Mouse (Mus musculus) ovary, adult 18-20 months (tissue): ENCODE data around the gene Nbl1.

Experiments
- DNase-seq: peaks from one replicate; pipeline ENCODE4 v3.0.0; 2022; ENCODE audit warnings: low spot score, mixed read lengths

Nbl1 gene

GRCm38 (mm10) chr4:139100326-139100725, 7.5 kb upstream of the Nbl1 start:
- DNase-seq = no peak

GRCm38 (mm10) chr4:139096201-139096600, 3.4 kb upstream of the Nbl1 start:
- peak; percentile 37 for DNase-seq

GRCm38 (mm10) chr4:139095406-139095805, 2.6 kb upstream of the Nbl1 start:
- DNase-seq = no peak

- no peak for DNase-seq
These were observed 370 bp upstream of the Nbl1 start for GRCm38 (mm10) chr4:139093196-139093530.

- DNase-seq = peak; percentile 32
These were observed 1.1 kb downstream of the Nbl1 start for GRCm38 (mm10) chr4:139091478-139092355.

- no peak for DNase-seq
These were observed 1.7 kb downstream of the Nbl1 start for GRCm38 (mm10) chr4:139091066-139091465.

GRCm38 (mm10) chr4:139090303-139090940, 2.4 kb downstream of the Nbl1 start:
- DNase-seq = no peak

- DNase-seq = no peak
These were observed 3.7 kb downstream of the Nbl1 start for GRCm38 (mm10) chr4:139088982-139089671.

- DNase-seq = no peak
These were observed 5.8 kb downstream of the Nbl1 start for GRCm38 (mm10) chr4:139086984-139087383.

GRCm38 (mm10) chr4:139086037-139086436, 6.8 kb downstream of the Nbl1 start:
- DNase-seq = peak; percentile 50

GRCm38 (mm10) chr4:139085337-139085736, 7.5 kb downstream of the Nbl1 start:
- DNase-seq = no peak

GRCm38 (mm10) chr4:139082790-139083564, 9.8 kb downstream of the Nbl1 start:
- no peak for DNase-seq

GRCm38 (mm10) chr4:139081270-139081931, 11.4 kb downstream of the Nbl1 start:
- DNase-seq = no peak

- no peak for DNase-seq
These were observed 12.5 kb downstream of the Nbl1 start for GRCm38 (mm10) chr4:139080259-139080658.

- no peak for DNase-seq
These were observed 13.4 kb downstream of the Nbl1 start for GRCm38 (mm10) chr4:139079439-139079838.

GRCm38 (mm10) chr4:139078726-139079125, 14.1 kb downstream of the Nbl1 start:
- no peak for DNase-seq

- no peak for DNase-seq
These were observed 14.5 kb downstream of the Nbl1 start for GRCm38 (mm10) chr4:139078313-139078712.

- no peak for DNase-seq
These were observed 16.9 kb downstream of the Nbl1 start for GRCm38 (mm10) chr4:139075915-139076314.

- DNase-seq = no peak
These were observed 17.6 kb downstream of the Nbl1 start, which contains the start of gene Htr6 for GRCm38 (mm10) chr4:139075041-139075711. TSS of gene Htr6 (minus strand) at chr4:139075570.

GRCm38 (mm10) chr4:139074060-139074459, 18.7 kb downstream of the Nbl1 start:
- DNase-seq = no peak

- no peak for DNase-seq
These were observed 24.5 kb downstream of the Nbl1 start for GRCm38 (mm10) chr4:139068287-139068686.
